Mouse (Mus musculus) v-Abl transformed pro-B cells (cell line): ENCODE measurements around the gene Armc7.
"Not testable (repeated sequence)": the region's sequence is repeated elsewhere in the genome, so short reads cannot be mapped to it uniquely, and the experiment has no call there.

Experiments used
- in situ Hi-C, 2 experiments: fragments of 400-800 bp; cut with MboI; formaldehyde crosslinking; loops; one replicate each; pipeline ENCODE4 v1.15.1; 2025; ENCODE audit not compliant: unreplicated experiment in 2 of 2

The Armc7 gene

DNA sequence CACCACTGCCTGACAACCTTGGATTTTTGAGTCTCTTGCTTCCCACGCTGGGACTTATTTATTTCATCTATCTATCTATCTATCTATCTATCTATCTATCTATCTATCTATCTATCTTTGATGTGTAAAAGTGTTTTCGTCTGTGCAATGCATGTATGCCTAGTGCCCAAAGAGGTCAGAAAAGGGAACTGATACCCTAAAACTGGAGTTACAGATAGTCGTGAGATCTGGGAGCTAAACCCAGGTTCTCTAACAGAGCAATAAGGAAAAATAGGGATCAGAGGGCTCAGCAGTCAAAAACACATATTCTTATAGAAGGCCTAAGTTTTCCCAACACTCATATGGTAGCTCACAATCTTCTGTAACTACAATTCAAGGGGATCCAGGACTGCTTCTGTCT lies 44.1 kb downstream of the Armc7 start:
- in situ Hi-C loops, result no loop called here

DNA sequence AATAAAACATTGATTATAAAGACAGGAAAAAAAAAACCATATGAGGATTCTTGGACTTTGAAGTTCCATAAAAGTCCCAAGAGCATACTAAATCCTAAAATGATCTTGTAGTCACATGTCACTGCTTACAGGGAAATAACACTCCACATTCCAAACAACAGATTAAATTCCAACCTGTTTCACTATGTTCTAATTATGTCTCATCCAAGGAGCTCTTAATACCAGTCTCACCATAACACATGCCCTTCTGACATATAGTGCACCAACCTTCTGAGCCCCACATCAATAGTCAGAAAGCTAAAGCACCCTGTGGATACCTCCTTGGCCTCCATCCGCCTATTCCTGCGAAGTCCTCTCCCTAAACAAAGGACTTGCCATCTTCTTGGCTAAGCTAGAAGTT lies 44.8 kb downstream of the Armc7 start:
- in situ Hi-C loops, result no loop called here

DNA sequence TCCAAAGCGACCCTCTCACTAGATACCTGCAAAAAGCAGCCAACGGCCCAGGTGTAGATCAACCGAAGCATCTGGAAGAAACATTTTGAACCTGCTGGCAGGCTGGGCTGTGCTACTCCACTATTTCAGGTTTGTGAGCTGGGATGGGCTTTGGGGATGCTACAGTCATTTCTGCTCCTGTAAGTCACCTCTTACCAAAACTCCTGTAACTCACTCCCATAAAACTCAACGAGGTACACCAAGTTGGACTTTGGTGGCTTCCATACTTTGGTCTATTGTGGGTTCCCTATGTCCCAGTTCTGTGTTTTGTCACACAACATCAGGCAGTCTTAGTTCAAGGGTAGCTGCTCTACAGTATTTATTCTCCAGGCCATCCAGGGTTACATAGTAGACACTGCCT lies 45.6 kb downstream of the Armc7 start:
- in situ Hi-C loops, result no loop called here

DNA sequence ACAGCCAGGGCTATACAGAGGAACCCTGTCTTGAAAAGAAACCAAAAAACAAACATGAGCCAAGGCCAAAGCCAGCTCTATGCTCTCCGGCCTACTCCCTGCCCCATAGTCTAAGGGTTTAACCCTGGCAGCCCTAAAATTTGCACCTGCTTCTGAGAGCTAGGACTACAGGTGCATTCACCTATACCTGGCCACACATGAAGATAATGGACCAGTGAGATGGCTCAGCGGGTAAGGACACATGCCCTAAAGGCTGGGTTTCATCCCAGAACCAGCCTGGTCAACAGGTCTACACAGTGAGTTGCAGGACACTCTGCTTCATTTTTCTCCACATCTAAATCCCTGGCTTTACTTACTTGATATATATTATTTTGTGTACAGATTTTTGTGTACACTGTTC lies 46.8 kb downstream of the Armc7 start:
- in situ Hi-C loops, result no loop called here

DNA sequence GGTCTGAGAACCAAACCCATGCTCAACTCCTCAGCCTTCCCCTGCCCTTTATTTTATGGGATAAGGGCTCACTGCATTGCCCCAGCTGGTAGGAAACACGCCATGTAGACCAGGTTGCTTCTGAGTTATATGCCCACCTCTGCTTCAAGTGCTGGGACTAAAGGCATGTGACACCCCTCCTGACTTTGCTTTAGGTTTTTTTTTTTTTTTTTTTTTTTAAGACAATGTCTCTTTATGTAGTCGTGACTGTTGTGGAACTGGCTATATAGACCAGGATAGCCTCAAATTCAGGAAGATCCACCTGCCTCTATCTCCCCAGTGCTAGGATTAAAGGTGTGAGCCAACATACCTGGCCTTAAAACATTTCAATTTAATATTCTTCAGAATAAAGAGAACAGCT lies 47.2 kb downstream of the Armc7 start:
- in situ Hi-C loops, result no loop called here

DNA sequence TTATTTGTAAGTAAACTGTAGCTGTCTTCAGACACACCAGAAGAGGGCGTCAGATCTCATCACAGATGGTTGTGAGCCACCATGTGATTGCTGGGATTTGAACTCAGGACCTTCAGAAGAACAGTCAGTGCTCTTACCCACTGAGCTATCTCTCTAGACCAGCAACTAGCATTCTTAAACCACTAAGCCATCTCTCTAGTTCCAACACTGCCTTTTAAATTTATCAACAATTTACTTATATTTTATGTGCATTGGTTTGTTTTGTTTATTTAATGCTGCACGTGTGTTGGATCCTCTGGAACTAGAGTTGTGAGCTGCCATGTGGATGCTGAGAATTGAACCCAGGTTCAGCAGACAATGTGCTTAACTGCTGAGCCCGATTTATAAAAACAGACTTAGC lies 51.0 kb downstream of the Armc7 start:
- in situ Hi-C loops, result not testable (repeated sequence)

DNA sequence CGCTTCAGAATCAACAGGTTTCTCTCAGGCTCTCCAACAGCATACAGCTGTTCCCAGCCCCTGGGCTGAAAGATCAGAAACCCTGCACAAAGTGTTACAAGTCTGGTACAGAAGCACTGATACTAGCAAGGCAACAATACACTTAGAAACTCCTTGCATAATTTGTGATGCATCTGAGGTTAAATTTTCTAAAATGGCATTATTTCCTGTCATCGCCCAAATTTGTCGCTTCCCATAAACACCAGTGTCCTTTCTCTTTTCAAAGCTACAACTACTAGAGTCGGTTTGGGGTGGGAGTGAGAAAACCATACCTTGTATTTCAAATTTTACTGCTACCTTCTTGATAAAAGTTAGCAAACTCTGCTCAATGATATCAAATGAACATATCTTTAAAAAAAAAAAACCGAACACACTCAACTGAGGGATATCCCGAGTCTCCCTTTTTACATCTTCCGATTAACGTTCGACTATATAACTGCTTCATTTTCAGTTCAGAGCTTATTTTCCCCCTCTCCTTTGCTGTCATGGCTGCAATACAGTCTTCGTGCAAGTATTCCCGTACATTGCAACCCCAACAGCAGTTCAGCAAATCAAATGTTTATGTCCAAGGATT lies 59.4 kb downstream of the Armc7 start:
- in situ Hi-C loops, result loop anchor here (5.0 to 10.0 kb wide), 2 partner anchors 48 to 50 kb away; no protein-coding TSS in a partner anchor

DNA sequence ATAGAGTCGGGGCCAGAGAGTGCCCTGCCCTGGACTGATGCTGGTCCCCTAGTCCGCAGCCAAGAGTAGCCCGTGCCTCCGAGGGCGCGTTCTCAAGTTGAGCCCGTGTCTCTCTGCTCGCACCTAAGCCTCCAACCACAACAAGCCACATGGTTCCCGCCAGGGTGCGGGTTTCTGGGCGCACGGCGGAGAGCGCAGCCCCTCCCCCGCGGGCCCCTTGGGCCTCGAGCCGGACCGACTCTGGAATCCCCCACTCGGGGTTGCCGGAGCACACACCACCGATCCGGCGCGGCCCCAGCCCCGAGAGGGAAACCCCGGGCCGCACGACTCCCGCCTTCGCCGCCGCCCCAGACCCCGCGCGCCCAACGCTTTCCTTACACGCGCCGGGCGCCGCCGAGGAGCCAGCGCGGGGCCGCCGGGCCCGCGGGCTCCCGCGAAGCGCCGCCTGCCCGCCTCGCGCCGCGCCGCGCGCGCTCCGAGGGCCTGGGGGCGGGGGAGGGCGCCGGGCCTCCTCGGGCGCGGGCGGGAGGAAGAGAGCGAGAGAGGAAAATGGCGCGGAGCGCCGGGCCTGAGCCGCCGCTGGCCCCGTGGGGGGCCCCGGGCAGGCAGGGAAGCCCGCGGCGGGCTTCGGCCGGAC lies 60.1 kb downstream of the Armc7 start:
- in situ Hi-C loops, result loop anchor here (5.0 to 10.0 kb wide), 2 partner anchors 48 to 51 kb away; no protein-coding TSS in a partner anchor

DNA sequence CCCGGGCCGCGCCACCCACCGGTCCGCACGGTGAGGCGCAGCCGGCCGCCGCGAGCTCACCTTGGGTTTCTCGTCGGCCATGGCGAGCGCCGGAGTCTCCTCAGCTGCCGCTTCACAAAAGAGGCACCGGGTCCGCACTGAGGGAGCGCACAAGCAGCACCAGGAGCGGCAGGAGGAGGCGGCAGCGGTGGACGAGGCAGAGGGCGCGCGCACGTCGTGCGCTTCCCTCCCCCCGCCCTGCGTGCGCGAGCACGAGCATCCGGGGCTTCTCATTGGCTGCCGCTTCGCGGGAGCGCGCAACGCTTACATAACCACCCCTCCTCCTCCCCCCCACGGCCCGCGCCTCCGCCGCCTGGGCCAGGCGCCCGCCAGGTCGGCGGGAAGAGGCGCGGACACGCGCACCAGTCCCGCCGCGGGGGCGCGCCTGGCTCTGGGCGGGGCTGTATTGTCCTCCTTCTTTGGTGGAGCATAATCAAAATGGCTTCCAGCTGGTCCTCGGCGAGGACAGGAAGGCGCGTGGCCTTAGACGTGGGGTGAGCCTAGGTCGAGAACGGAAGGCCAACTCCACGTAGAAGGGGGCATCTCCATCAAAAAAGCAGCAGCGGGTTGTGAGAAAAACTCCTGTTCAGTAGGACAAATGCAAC lies 60.7 kb downstream of the Armc7 start, which contains the start of gene Sumo2:
Sumo2 (minus strand) TSS at position 239 of the 644 bp plus-strand sequence.
- in situ Hi-C loops, result loop anchor here (5.0 to 10.0 kb wide), 2 partner anchors 49 to 51 kb away; no protein-coding TSS in a partner anchor

DNA sequence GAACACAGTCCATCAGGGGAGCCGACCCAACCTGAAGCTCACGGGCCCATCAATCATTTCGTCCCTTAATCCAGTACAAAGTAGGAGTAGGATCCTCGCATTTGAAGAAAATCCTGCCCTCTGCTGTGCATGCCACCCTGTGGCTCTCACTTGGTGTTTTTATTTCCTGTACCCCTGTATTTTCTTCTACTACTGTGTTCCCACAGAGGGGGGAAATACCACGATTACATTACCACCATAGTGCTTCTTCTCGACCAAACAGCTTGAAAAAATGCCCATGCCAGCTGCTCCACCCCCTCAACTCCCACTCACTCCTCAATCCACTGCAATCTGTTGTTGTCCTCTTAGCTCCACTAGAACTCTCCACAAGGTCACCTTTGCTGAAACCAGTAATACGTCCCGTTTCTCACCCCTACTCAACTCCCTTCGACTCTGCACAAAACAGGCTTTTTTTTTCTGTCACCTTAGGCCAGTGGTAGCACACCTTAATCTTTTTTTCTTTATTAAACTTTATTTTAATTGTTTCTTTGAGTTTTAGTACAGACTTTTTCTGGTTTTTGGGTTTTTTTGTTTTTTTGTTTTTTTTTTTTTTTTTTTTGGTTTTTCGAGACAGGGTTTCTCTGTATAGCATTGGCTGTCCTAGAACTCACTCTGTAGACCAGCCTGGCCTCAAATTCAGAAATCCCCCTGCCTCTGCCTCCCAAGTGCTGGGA lies 61.5 kb downstream of the Armc7 start:
- in situ Hi-C loops, result loop anchor here (5.0 to 10.0 kb wide), 2 partner anchors 50 to 52 kb away; no protein-coding TSS in a partner anchor

DNA sequence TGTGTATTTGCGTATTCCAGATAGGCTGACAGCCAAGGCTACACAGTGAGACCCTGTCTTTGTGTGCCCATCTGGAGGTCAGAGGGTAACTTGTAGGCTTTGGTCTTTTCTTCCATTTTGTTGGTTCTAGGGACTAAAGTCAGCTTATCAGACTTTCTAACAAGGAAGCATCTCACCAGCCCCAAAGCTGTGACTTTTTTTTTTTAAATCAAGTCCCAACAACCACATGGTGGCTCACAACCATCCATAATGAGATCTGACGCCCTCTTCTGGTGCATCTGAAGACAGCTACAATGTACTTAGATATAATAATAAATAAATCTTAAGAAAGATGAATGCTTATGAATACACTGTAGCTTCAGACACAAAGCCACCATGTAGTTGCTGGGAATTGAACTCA lies 62.6 kb downstream of the Armc7 start:
- in situ Hi-C loops, result loop anchor here (5.0 to 10.0 kb wide), 2 partner anchors 51 to 53 kb away; no protein-coding TSS in a partner anchor
